Mouse (Mus musculus): ENCODE results near the gene Sh3rf3.

Sh3rf3 gene

GRCm38 (mm10) chr10:58813081-58813800 is at the start of gene Sh3rf3:
TSS of gene Sh3rf3 (plus strand) at chr10:58813359.
- no peak for DNase-seq (ENCODE audit: low read depth, low spot score)

GRCm38 (mm10) chr10:58788486-58789274 is 24.5 kb upstream of the Sh3rf3 start:
- DNase-seq (ENCODE audit: low read depth, low spot score): no peak

- no peak for DNase-seq (ENCODE audit: low read depth, low spot score)
These were observed 15.6 kb upstream of the Sh3rf3 start for GRCm38 (mm10) chr10:58797555-58797954.

GRCm38 (mm10) chr10:58798156-58798555 is 15.0 kb upstream of the Sh3rf3 start:
- no peak for DNase-seq (ENCODE audit: low read depth, low spot score)

- DNase-seq (ENCODE audit: low read depth, low spot score): no peak
These were observed 12.1 kb upstream of the Sh3rf3 start for GRCm38 (mm10) chr10:58800996-58801433.

GRCm38 (mm10) chr10:58802391-58802790 is 10.8 kb upstream of the Sh3rf3 start:
- DNase-seq (ENCODE audit: low read depth, low spot score): no peak

- DNase-seq (ENCODE audit: low read depth, low spot score): no peak
These were observed 5.2 kb upstream of the Sh3rf3 start for GRCm38 (mm10) chr10:58807956-58808355.

GRCm38 (mm10) chr10:58810181-58810580 is 3.0 kb upstream of the Sh3rf3 start:
- DNase-seq (ENCODE audit: low read depth, low spot score): no peak

- DNase-seq (ENCODE audit: low read depth, low spot score): no peak
These were observed 714 bp upstream of the Sh3rf3 start for GRCm38 (mm10) chr10:58812210-58813080.

- no peak for DNase-seq (ENCODE audit: low read depth, low spot score)
These were observed 637 bp downstream of the Sh3rf3 start for GRCm38 (mm10) chr10:58813801-58814191.

GRCm38 (mm10) chr10:58814486-58814885 is 1.3 kb downstream of the Sh3rf3 start:
- no peak for DNase-seq (ENCODE audit: low read depth, low spot score)

- DNase-seq (ENCODE audit: low read depth, low spot score): no peak
These were observed 10.9 kb downstream of the Sh3rf3 start for GRCm38 (mm10) chr10:58824016-58824568.

- no peak for DNase-seq (ENCODE audit: low read depth, low spot score)
These were observed 16.3 kb downstream of the Sh3rf3 start for GRCm38 (mm10) chr10:58829251-58830111.

GRCm38 (mm10) chr10:58833146-58833545 is 20.0 kb downstream of the Sh3rf3 start:
- DNase-seq (ENCODE audit: low read depth, low spot score): no peak

GRCm38 (mm10) chr10:58833741-58834178 is 20.6 kb downstream of the Sh3rf3 start:
- no peak for DNase-seq (ENCODE audit: low read depth, low spot score)

GRCm38 (mm10) chr10:58836391-58836790 is 23.2 kb downstream of the Sh3rf3 start:
- no peak for DNase-seq (ENCODE audit: low read depth, low spot score)

- no peak for DNase-seq (ENCODE audit: low read depth, low spot score)
These were observed 24.3 kb downstream of the Sh3rf3 start for GRCm38 (mm10) chr10:58837504-58837903.

- no peak for DNase-seq (ENCODE audit: low read depth, low spot score)
These were observed 28.8 kb downstream of the Sh3rf3 start for GRCm38 (mm10) chr10:58841945-58842344.

- no peak for DNase-seq (ENCODE audit: low read depth, low spot score)
These were observed 29.9 kb downstream of the Sh3rf3 start for GRCm38 (mm10) chr10:58843100-58843499.

GRCm38 (mm10) chr10:58848127-58848526 is 35.0 kb downstream of the Sh3rf3 start:
- no peak for DNase-seq (ENCODE audit: low read depth, low spot score)

- no peak for DNase-seq (ENCODE audit: low read depth, low spot score)
These were observed 35.4 kb downstream of the Sh3rf3 start for GRCm38 (mm10) chr10:58848536-58848935.
